Mouse (Mus musculus): ENCODE measurements around the gene Ppp1r8. TPM values are rescaled to one million over a fixed set of nuclear protein-coding genes. Genes with fewer than 3 reads are reported as not detected.

Ppp1r8 gene
- polyA plus RNA-seq, 1 experiment, result 59.9 TPM

- Histone ChIP-seq H3K4me1 (ENCODE audit: control insufficient read depth, insufficient read depth, low read length) (no peaks in the 10 kb centered on the region), H3K4me3 (ENCODE audit: insufficient read depth, low read length) (no peak overlapping the region), H3K27ac (ENCODE audit: insufficient read depth, low read length) (no peak overlapping the region)
- TF ChIP-seq CTCF (IDR thresholded peaks at IDR 0.05; ENCODE audit: borderline replicate concordance, insufficient read depth, low read length) (no peak), POLR2A (IDR thresholded peaks at IDR 0.05; ENCODE audit: low read depth, low read length) (no peak)
Observed at GRCm38 (mm10) chr4:132807771-132808641, 35.0 kb downstream of the Ppp1r8 start.

- Histone ChIP-seq H3K4me3 (ENCODE audit: insufficient read depth, low read length) (no peak overlapping the region), H3K4me1 (ENCODE audit: control insufficient read depth, insufficient read depth, low read length) (no peaks in the 10 kb centered on the region), H3K27ac (ENCODE audit: insufficient read depth, low read length) (no peak overlapping the region)
- TF ChIP-seq CTCF (IDR thresholded peaks at IDR 0.05; ENCODE audit: borderline replicate concordance, insufficient read depth, low read length) (no peak), POLR2A (IDR thresholded peaks at IDR 0.05; ENCODE audit: low read depth, low read length) (no peak)
Observed at GRCm38 (mm10) chr4:132806620-132807191, 36.3 kb downstream of the Ppp1r8 start.

GRCm38 (mm10) chr4:132805599-132806197, 37.3 kb downstream of the Ppp1r8 start:
- Histone ChIP-seq H3K27ac (ENCODE audit: insufficient read depth, low read length) (no peak overlapping the region), H3K4me3 (ENCODE audit: insufficient read depth, low read length) (no peak overlapping the region), H3K4me1 (ENCODE audit: control insufficient read depth, insufficient read depth, low read length) (no peaks in the 10 kb centered on the region)
- TF ChIP-seq POLR2A (IDR thresholded peaks at IDR 0.05; ENCODE audit: low read depth, low read length), result no peak

- no peak for TF ChIP-seq POLR2A (IDR thresholded peaks at IDR 0.05; ENCODE audit: low read depth, low read length)
- TF ChIP-seq CTCF (IDR thresholded peaks at IDR 0.05; ENCODE audit: borderline replicate concordance, insufficient read depth, low read length), result no peak
- no peaks in the 10 kb centered on the region for H3K4me1 ChIP-seq (ENCODE audit: control insufficient read depth, insufficient read depth, low read length)
- no peak overlapping the region for H3K27ac ChIP-seq (ENCODE audit: insufficient read depth, low read length)
- H3K4me3 ChIP-seq (ENCODE audit: insufficient read depth, low read length), result no peak overlapping the region
Observed at GRCm38 (mm10) chr4:132805146-132805545, 37.8 kb downstream of the Ppp1r8 start.

- Histone ChIP-seq H3K4me1 (ENCODE audit: control insufficient read depth, insufficient read depth, low read length) (no peaks in the 10 kb centered on the region), H3K4me3 (ENCODE audit: insufficient read depth, low read length) (no peak overlapping the region), H3K27ac (ENCODE audit: insufficient read depth, low read length) (no peak overlapping the region)
- TF ChIP-seq CTCF (IDR thresholded peaks at IDR 0.05; ENCODE audit: borderline replicate concordance, insufficient read depth, low read length) (no peak), POLR2A (IDR thresholded peaks at IDR 0.05; ENCODE audit: low read depth, low read length) (no peak)
Observed at GRCm38 (mm10) chr4:132804331-132804730, 38.6 kb downstream of the Ppp1r8 start.

GRCm38 (mm10) chr4:132803876-132804275, 39.1 kb downstream of the Ppp1r8 start:
- H3K27ac ChIP-seq (ENCODE audit: insufficient read depth, low read length), result no peak overlapping the region
- H3K4me1 ChIP-seq (ENCODE audit: control insufficient read depth, insufficient read depth, low read length), result no peaks in the 10 kb centered on the region
- no peak for TF ChIP-seq POLR2A (IDR thresholded peaks at IDR 0.05; ENCODE audit: low read depth, low read length)
- TF ChIP-seq CTCF (IDR thresholded peaks at IDR 0.05; ENCODE audit: borderline replicate concordance, insufficient read depth, low read length), result no peak
- H3K4me3 ChIP-seq (ENCODE audit: insufficient read depth, low read length), result no peak overlapping the region

- TF ChIP-seq POLR2A (IDR thresholded peaks at IDR 0.05; ENCODE audit: low read depth, low read length), result no peak
- TF ChIP-seq CTCF (IDR thresholded peaks at IDR 0.05; ENCODE audit: borderline replicate concordance, insufficient read depth, low read length), result no peak
- Histone ChIP-seq H3K4me3 (ENCODE audit: insufficient read depth, low read length) (no peak overlapping the region), H3K4me1 (ENCODE audit: control insufficient read depth, insufficient read depth, low read length) (no peaks in the 10 kb centered on the region), H3K27ac (ENCODE audit: insufficient read depth, low read length) (no peak overlapping the region)
Observed at GRCm38 (mm10) chr4:132803212-132803611, 39.8 kb downstream of the Ppp1r8 start.

- TF ChIP-seq POLR2A (IDR thresholded peaks at IDR 0.05; ENCODE audit: low read depth, low read length) (no peak), CTCF (IDR thresholded peaks at IDR 0.05; ENCODE audit: borderline replicate concordance, insufficient read depth, low read length) (no peak)
- no peak overlapping the region for H3K4me3 ChIP-seq (ENCODE audit: insufficient read depth, low read length)
Observed at GRCm38 (mm10) chr4:132802171-132802637, 40.8 kb downstream of the Ppp1r8 start.

GRCm38 (mm10) chr4:132801176-132802077, 41.5 kb downstream of the Ppp1r8 start:
- H3K27ac ChIP-seq (ENCODE audit: insufficient read depth, low read length), result no peak overlapping the region
- H3K4me1 ChIP-seq (ENCODE audit: control insufficient read depth, insufficient read depth, low read length), result no peaks in the 10 kb centered on the region
- TF ChIP-seq CTCF (IDR thresholded peaks at IDR 0.05; ENCODE audit: borderline replicate concordance, insufficient read depth, low read length), result no peak
- TF ChIP-seq POLR2A (IDR thresholded peaks at IDR 0.05; ENCODE audit: low read depth, low read length), result no peak
- H3K4me3 ChIP-seq (ENCODE audit: insufficient read depth, low read length), result no peak overlapping the region

More at GRCm38 (mm10) chr4:132802171-132802637, 40.8 kb downstream of the Ppp1r8 start:
- no peak overlapping the region for H3K27ac ChIP-seq (ENCODE audit: insufficient read depth, low read length)
- no peaks in the 10 kb centered on the region for H3K4me1 ChIP-seq (ENCODE audit: control insufficient read depth, insufficient read depth, low read length)
